15 mouse cellular contexts compared by ENCODE assay signal in the genomic region with DNA sequence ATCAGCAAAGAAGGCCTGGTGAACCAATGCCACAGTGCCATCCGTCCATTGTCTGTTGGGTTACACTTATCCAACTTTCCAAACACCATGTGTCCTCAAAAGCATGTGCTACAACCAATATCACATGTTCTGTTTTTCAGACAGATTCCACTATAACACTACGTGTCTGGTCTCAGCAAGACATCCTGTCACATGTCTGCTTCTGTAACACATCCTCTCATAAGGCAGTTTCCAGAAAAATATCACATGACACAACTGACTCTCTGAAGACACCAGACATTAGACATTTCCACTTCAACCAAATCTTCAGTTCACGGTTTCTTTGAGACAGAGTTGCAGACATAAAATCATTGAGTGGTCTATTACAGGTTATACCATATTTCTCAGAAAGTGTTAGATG.
"Had no signal": no experiment of that assay in that cellular context is flagged by ENCODE, and none has a peak within 500 bp of the region (broad histone marks: within the 10 kb centered on the region; RNA-seq: fewer than 3 reads in every experiment).

No protein-coding gene starts in this region.

- H3K27me3 ChIP-seq: limb, embryonic 12.5 days; limb, embryonic 15.5 days; neural tube, embryonic 13.5 days had no signal

- H3K36me3 ChIP-seq: limb, embryonic 12.5 days; limb, embryonic 15.5 days; neural tube, embryonic 13.5 days had no signal

- DNase-seq: kidney, adult 2 months; kidney, postnatal 25 days; layer of hippocampus, postnatal 36 days; left cerebral cortex, postnatal 4 days; liver, postnatal 0 days; lung, embryonic 14.5 days; lung, postnatal 36 days; midbrain, embryonic 14.5 days; retina, postnatal 1 day; thymus, adult 2 months; thymus, postnatal 25 days had no signal

- ATAC-seq: liver, postnatal 0 days; lung, postnatal 0 days had no signal
